Mouse (Mus musculus) brain, embryonic 14.5 days (tissue): ENCODE results near the gene Zpbp. TPM values are rescaled to one million over a fixed set of nuclear protein-coding genes. Genes with fewer than 3 reads are reported as not detected.

Source experiments
- DNase-seq: peaks from one replicate; pipeline ENCODE4 v3.0.0-alpha.2; 2011; ENCODE audit warnings: low read depth
- CTCF ChIP-seq: fragments of 200-500 bp; IDR thresholded peaks from 2 replicates; pipeline ENCODE4 v1.5.1; 2012; ENCODE audit warnings: inconsistent platforms, mild to moderate bottlenecking, moderate library complexity, borderline replicate concordance; ENCODE audit not compliant: insufficient read depth, insufficient read length; ENCODE audit errors: extremely low read depth
- POLR2A ChIP-seq: fragments of 200-500 bp; IDR thresholded peaks from 2 replicates; pipeline ENCODE4 v1.6.1; 2012; ENCODE audit warnings: mild to moderate bottlenecking, inconsistent platforms, borderline replicate concordance; ENCODE audit not compliant: poor library complexity, insufficient read depth, insufficient read length, severe bottlenecking; ENCODE audit errors: extremely low read depth
- polyA plus RNA-seq: library from polyadenylated mRNA; depleted of rRNA; stranded (reverse); fragments of >200 nt; gene quantifications from 2 replicates; pipeline ENCODE4 v1.2.3, GENCODE M21; 2012; rRNA removed

Gene Zpbp
- polyA plus RNA-seq, 1 experiment: 0.36 TPM

GRCm38 (mm10) chr11:11394686-11395085 lies 67.5 kb downstream of the Zpbp start:
- DNase-seq: no peak
- TF ChIP-seq CTCF (peak; percentile 2; the same call in 1 of the 2 replicates), POLR2A (no peak)

GRCm38 (mm10) chr11:11393164-11393563 lies 69.0 kb downstream of the Zpbp start:
- no peak for DNase-seq
- no peak for TF ChIP-seq CTCF
- no peak for TF ChIP-seq POLR2A

- no peak for DNase-seq
- TF ChIP-seq CTCF (no peak), POLR2A (no peak)
Observed at GRCm38 (mm10) chr11:11371305-11371704, 90.9 kb downstream of the Zpbp start.

- DNase-seq: no peak
- TF ChIP-seq CTCF (no peak), POLR2A (no peak)
Observed at GRCm38 (mm10) chr11:11283512-11283911, 178.7 kb downstream of the Zpbp start.

GRCm38 (mm10) chr11:11280128-11280527 lies 182.1 kb downstream of the Zpbp start:
- DNase-seq: no peak
- TF ChIP-seq POLR2A (no peak), CTCF (no peak)

- no peak for DNase-seq
- TF ChIP-seq CTCF (no peak), POLR2A (no peak)
Observed at GRCm38 (mm10) chr11:11257348-11257747, 204.9 kb downstream of the Zpbp start.

- TF ChIP-seq CTCF (no peak), POLR2A (no peak)
Observed at GRCm38 (mm10) chr11:11242694-11243377, 219.4 kb downstream of the Zpbp start.

GRCm38 (mm10) chr11:11239346-11239745 lies 222.9 kb downstream of the Zpbp start:
- TF ChIP-seq CTCF (peak; percentile 40; the same call in 1 of the 2 replicates), POLR2A (no peak)
- DNase-seq: no peak

More at GRCm38 (mm10) chr11:11242694-11243377, 219.4 kb downstream of the Zpbp start:
- peak; percentile 59 for DNase-seq

Other genes with a start within 250 kb of the Zpbp start
- gene Spata48, start 314 bp downstream of the Zpbp start, polyA plus RNA-seq: 0.35 and 0.48 TPM in 2 replicates
- gene 4930512M02Rik, start 165.4 kb upstream of the Zpbp start, polyA plus RNA-seq: not detected in 2 replicates
- 3.8 and 4.6 TPM in 2 replicates for gene Ikzf1, start 222.6 kb upstream of the Zpbp start, polyA plus RNA-seq